Mouse (Mus musculus) MEL (cell line): ENCODE results near the gene Gm17509.

ENCODE experiments used
- CHD2 ChIP-seq: IDR thresholded peaks from 2 replicates; pipeline ENCODE4 v1.6.1; 2011; ENCODE audit warnings: low read length, improper control_type of control experiment
- CTCF ChIP-seq, 3 experiments: IDR thresholded peaks in 2 of 3; conservative IDR thresholded peaks in 1 of 3; 2 replicates each; pipeline ENCODE4 v1.5.1; 2011 to 2012; ENCODE audit warnings: low read length in 3 of 3, low read depth in 2 of 3, mild to moderate bottlenecking in 2 of 3, improper control_type of control experiment in 1 of 3, inconsistent platforms in 1 of 3, mixed read lengths in 1 of 3, moderate library complexity in 1 of 3; ENCODE audit not compliant: control insufficient read depth in 1 of 3, insufficient read depth in 1 of 3, poor library complexity in 1 of 3, severe bottlenecking in 1 of 3
- E2F4 ChIP-seq: IDR thresholded peaks from 2 replicates; pipeline ENCODE4 v1.6.1; 2011; ENCODE audit warnings: low read depth, low read length, improper control_type of control experiment, borderline replicate concordance
- ELF1 ChIP-seq: IDR thresholded peaks from 2 replicates; pipeline ENCODE4 v1.6.1; 2014; ENCODE audit warnings: low read depth, mild to moderate bottlenecking, inconsistent platforms, low read length, improper control_type of control experiment, moderate library complexity
- HCFC1 ChIP-seq: IDR thresholded peaks from 2 replicates; pipeline ENCODE4 v1.6.1; 2012; ENCODE audit warnings: low read depth, mild to moderate bottlenecking, inconsistent platforms, low read length, improper control_type of control experiment, moderate library complexity
- JUND ChIP-seq: IDR thresholded peaks from 2 replicates; pipeline ENCODE4 v1.6.1; 2011; ENCODE audit warnings: low read depth, mild to moderate bottlenecking, improper control_type of control experiment, low read length
- NRF1 ChIP-seq: IDR thresholded peaks from 2 replicates; pipeline ENCODE4 v1.6.1; 2014; ENCODE audit warnings: low read depth, mild to moderate bottlenecking, inconsistent platforms, low read length, improper control_type of control experiment, moderate library complexity; ENCODE audit not compliant: poor library complexity, insufficient read depth, severe bottlenecking
- POLR2A ChIP-seq, 2 experiments: IDR thresholded peaks; 2 replicates each; pipeline ENCODE4 v1.6.1; 2011 to 2012; ENCODE audit warnings: low read length in 2 of 2, mild to moderate bottlenecking in 2 of 2, control low read depth in 1 of 2, improper control_type of control experiment in 1 of 2, low read depth in 1 of 2, moderate library complexity in 1 of 2; ENCODE audit not compliant: control insufficient read depth in 1 of 2, insufficient read depth in 1 of 2, poor library complexity in 1 of 2
- POLR2AphosphoS5 ChIP-seq: IDR thresholded peaks from 2 replicates; pipeline ENCODE4 v1.6.1; 2012; ENCODE audit warnings: low read depth, borderline replicate concordance, mild to moderate bottlenecking, inconsistent platforms, low read length, moderate library complexity, mixed read lengths
- TAL1 ChIP-seq: IDR thresholded peaks from 2 replicates; pipeline ENCODE4 v1.6.1; 2012; ENCODE audit warnings: mild to moderate bottlenecking, inconsistent platforms, low read length, moderate library complexity, mixed read lengths
- USF2 ChIP-seq, 2 experiments: IDR thresholded peaks; 2 replicates each; pipeline ENCODE4 v1.6.1; 2011 to 2012; ENCODE audit warnings: improper control_type of control experiment in 2 of 2, low read length in 2 of 2, borderline replicate concordance in 1 of 2, inconsistent platforms in 1 of 2, low read depth in 1 of 2, mild to moderate bottlenecking in 1 of 2; ENCODE audit not compliant: insufficient read depth in 1 of 2
- ZKSCAN1 ChIP-seq: IDR thresholded peaks from 2 replicates; pipeline ENCODE4 v1.6.1; 2012; ENCODE audit warnings: low read depth, mild to moderate bottlenecking, inconsistent platforms, low read length, improper control_type of control experiment, moderate library complexity

GRCm38 (mm10) chr13:117215481-117215880 lies 5.4 kb downstream of the Gm17509 start:
- no peak for TF ChIP-seq NRF1
- no peak for TF ChIP-seq POLR2A (IDR thresholded peaks at IDR 0.05; ENCODE audit: control insufficient read depth in 1 of 2, insufficient read depth in 1 of 2, low read depth in 1 of 2, low read length in 2 of 2, poor library complexity in 1 of 2)
- no peak for TF ChIP-seq TAL1
- no peak for TF ChIP-seq E2F4
- TF ChIP-seq USF2 (IDR thresholded peaks at IDR 0.05; ENCODE audit: borderline replicate concordance in 1 of 2, insufficient read depth in 1 of 2, low read depth in 1 of 2, low read length in 2 of 2), result no peak
- TF ChIP-seq CTCF (IDR thresholded peaks at IDR 0.05 in 2 of 3, conservative IDR thresholded peaks at IDR 0.05 in 1 of 3; ENCODE audit: control insufficient read depth in 1 of 3, insufficient read depth in 1 of 3, low read depth in 2 of 3, low read length in 3 of 3, poor library complexity in 1 of 3, severe bottlenecking in 1 of 3), result no peak
- no peak for TF ChIP-seq JUND
- TF ChIP-seq HCFC1, result no peak
- no peak for TF ChIP-seq ZKSCAN1
- TF ChIP-seq CHD2, result no peak
- TF ChIP-seq POLR2AphosphoS5, result no peak
- TF ChIP-seq ELF1, result no peak
